Mouse (Mus musculus): ENCODE results near the gene Itpr1. TPM values are rescaled to one million over a fixed set of nuclear protein-coding genes. Genes with fewer than 3 reads are reported as not detected.

Itpr1 gene
- polyA plus RNA-seq, 1 experiment = 0.07 TPM

DNA sequence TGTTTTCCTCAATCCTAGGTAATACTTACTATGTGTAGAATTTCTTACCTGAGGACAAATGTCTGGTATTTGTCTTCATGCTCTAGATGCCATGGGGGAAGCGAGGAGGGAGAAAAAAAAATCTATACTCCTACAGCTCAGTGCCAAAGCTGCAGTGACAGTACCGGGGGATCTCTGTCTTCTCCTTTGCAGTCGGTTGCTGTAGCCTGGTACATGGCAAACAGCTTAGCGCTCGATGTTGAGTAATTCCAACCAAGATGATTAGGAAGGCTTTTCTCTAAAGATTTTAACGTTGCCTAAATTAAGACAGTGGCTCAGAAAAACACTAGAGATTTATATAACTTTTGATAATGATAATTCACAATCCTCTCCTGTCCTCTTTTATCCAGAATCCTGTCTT, 221.9 kb downstream of the Itpr1 start:
- H3K27me3 ChIP-seq (ENCODE audit: control insufficient read depth) = no peaks in the 10 kb centered on the region
- H3K36me3 ChIP-seq (ENCODE audit: control insufficient read depth) = no peaks in the 10 kb centered on the region
- H3K4me3 ChIP-seq (replicated peaks) = no peak overlapping the region
- H3K4me1 ChIP-seq (ENCODE audit: control insufficient read depth) = no peaks in the 10 kb centered on the region
- TF ChIP-seq TAL1 (IDR thresholded peaks at IDR 0.05; ENCODE audit: low read length) (no peak), GATA1 (IDR thresholded peaks at IDR 0.05; ENCODE audit: low read length) (no peak)
- H3K9me3 ChIP-seq (ENCODE audit: control insufficient read depth, low read length) = no peaks in the 10 kb centered on the region

DNA sequence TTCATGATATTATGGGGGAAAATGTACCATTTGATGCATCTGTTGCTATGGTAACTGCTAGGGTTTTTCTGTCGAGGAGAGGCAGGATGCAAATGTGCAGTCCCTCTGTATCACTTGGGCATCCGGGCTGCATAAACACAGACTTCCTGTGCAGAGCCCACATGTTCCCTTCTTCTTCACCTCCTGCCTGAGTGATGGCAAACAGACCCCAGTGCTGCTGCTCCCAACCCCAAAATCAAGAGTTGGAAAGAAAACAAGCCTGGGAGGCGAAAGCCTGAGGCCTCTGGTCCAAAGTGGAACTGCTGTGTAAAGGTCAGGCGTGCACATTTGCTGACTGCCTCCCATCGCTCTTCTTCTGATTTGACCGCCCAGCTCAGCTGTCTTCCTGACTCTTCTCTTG, 222.6 kb downstream of the Itpr1 start:
- Histone ChIP-seq H3K4me3 (replicated peaks) (no peak overlapping the region), H3K4me1 (ENCODE audit: control insufficient read depth) (no peaks in the 10 kb centered on the region), H3K27me3 (ENCODE audit: control insufficient read depth) (no peaks in the 10 kb centered on the region), H3K9me3 (ENCODE audit: control insufficient read depth, low read length) (no peaks in the 10 kb centered on the region), H3K36me3 (ENCODE audit: control insufficient read depth) (peaks cover 2% of the 10 kb centered on the region)
- TF ChIP-seq TAL1 (IDR thresholded peaks at IDR 0.05; ENCODE audit: low read length) = no peak
- no peak for TF ChIP-seq GATA1 (IDR thresholded peaks at IDR 0.05; ENCODE audit: low read length)

- TF ChIP-seq GATA1 (IDR thresholded peaks at IDR 0.05; ENCODE audit: low read length) (no peak), TAL1 (IDR thresholded peaks at IDR 0.05; ENCODE audit: low read length) (no peak)
- no peaks in the 10 kb centered on the region for H3K4me1 ChIP-seq (ENCODE audit: control insufficient read depth)
- no peaks in the 10 kb centered on the region for H3K27me3 ChIP-seq (ENCODE audit: control insufficient read depth)
- no peaks in the 10 kb centered on the region for H3K9me3 ChIP-seq (ENCODE audit: control insufficient read depth, low read length)
- no peak overlapping the region for H3K4me3 ChIP-seq (replicated peaks)
- peaks cover 3% of the 10 kb centered on the region for H3K36me3 ChIP-seq (ENCODE audit: control insufficient read depth)
These were observed 223.7 kb downstream of the Itpr1 start for GRCm38 (mm10) chr6:108436608-108437007.

DNA sequence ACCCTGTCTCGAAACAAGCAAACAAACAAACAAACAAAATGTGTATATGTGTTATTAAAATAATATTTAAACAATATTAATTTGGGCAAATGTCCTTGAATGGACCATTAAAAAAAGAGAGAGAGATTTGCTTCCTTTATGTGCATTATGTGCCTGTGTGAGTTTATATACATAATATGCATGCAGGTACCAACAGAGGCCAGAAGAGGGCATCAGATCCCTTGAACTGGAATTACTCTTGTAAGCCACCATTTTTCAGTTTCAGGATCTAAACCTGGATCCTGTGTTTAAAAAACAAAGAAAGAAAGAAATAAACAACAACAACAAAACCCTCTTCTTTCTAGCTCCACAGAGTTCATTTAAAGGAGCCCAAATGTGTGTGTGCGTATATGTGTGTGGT, 228.4 kb downstream of the Itpr1 start:
- Histone ChIP-seq H3K4me3 (replicated peaks) (no peak overlapping the region), H3K36me3 (ENCODE audit: control insufficient read depth) (peaks cover 3% of the 10 kb centered on the region), H3K9me3 (ENCODE audit: control insufficient read depth, low read length) (no peaks in the 10 kb centered on the region), H3K27me3 (ENCODE audit: control insufficient read depth) (no peaks in the 10 kb centered on the region), H3K4me1 (ENCODE audit: control insufficient read depth) (no peaks in the 10 kb centered on the region)
- TF ChIP-seq GATA1 (IDR thresholded peaks at IDR 0.05; ENCODE audit: low read length) (no peak), TAL1 (IDR thresholded peaks at IDR 0.05; ENCODE audit: low read length) (no peak)

DNA sequence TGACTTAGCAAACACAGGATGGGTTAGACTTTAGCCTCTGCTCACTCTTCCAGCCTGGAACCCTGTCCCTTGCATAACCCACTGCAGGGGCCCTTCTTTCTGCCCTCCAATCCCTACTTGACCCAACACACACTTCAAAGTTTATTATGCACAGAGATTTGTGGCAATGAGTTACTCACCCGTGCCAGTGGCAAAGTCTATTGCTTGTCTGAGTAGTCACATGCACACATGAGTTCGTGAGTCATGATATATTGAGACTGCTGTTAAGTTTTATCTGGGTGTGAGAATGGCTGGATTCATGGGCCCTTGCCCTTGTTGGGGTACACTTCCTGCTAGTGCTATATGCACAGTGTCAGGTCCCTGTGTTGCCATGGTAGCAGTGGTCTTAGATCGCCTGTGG, 229.4 kb downstream of the Itpr1 start:
- peaks cover 3% of the 10 kb centered on the region for H3K36me3 ChIP-seq (ENCODE audit: control insufficient read depth)
- no peaks in the 10 kb centered on the region for H3K4me1 ChIP-seq (ENCODE audit: control insufficient read depth)
- TF ChIP-seq GATA1 (IDR thresholded peaks at IDR 0.05; ENCODE audit: low read length) (no peak), TAL1 (IDR thresholded peaks at IDR 0.05; ENCODE audit: low read length) (no peak)
- H3K9me3 ChIP-seq (ENCODE audit: control insufficient read depth, low read length) = no peaks in the 10 kb centered on the region
- no peak overlapping the region for H3K4me3 ChIP-seq (replicated peaks)
- no peaks in the 10 kb centered on the region for H3K27me3 ChIP-seq (ENCODE audit: control insufficient read depth)

GRCm38 (mm10) chr6:108444435-108444834, 231.5 kb downstream of the Itpr1 start:
- H3K4me1 ChIP-seq (ENCODE audit: control insufficient read depth) = no peaks in the 10 kb centered on the region
- H3K4me3 ChIP-seq (replicated peaks) = no peak overlapping the region
- H3K27me3 ChIP-seq (ENCODE audit: control insufficient read depth) = no peaks in the 10 kb centered on the region
- peaks cover 3% of the 10 kb centered on the region for H3K36me3 ChIP-seq (ENCODE audit: control insufficient read depth)
- no peaks in the 10 kb centered on the region for H3K9me3 ChIP-seq (ENCODE audit: control insufficient read depth, low read length)
- TF ChIP-seq TAL1 (IDR thresholded peaks at IDR 0.05; ENCODE audit: low read length) (no peak), GATA1 (IDR thresholded peaks at IDR 0.05; ENCODE audit: low read length) (no peak)

GRCm38 (mm10) chr6:108445006-108445405, 232.1 kb downstream of the Itpr1 start:
- no peaks in the 10 kb centered on the region for H3K9me3 ChIP-seq (ENCODE audit: control insufficient read depth, low read length)
- TF ChIP-seq TAL1 (IDR thresholded peaks at IDR 0.05; ENCODE audit: low read length) = no peak
- no peak for TF ChIP-seq GATA1 (IDR thresholded peaks at IDR 0.05; ENCODE audit: low read length)
- H3K36me3 ChIP-seq (ENCODE audit: control insufficient read depth) = peaks cover 3% of the 10 kb centered on the region
- no peaks in the 10 kb centered on the region for H3K4me1 ChIP-seq (ENCODE audit: control insufficient read depth)
- no peak overlapping the region for H3K4me3 ChIP-seq (replicated peaks)
- H3K27me3 ChIP-seq (ENCODE audit: control insufficient read depth) = no peaks in the 10 kb centered on the region

DNA sequence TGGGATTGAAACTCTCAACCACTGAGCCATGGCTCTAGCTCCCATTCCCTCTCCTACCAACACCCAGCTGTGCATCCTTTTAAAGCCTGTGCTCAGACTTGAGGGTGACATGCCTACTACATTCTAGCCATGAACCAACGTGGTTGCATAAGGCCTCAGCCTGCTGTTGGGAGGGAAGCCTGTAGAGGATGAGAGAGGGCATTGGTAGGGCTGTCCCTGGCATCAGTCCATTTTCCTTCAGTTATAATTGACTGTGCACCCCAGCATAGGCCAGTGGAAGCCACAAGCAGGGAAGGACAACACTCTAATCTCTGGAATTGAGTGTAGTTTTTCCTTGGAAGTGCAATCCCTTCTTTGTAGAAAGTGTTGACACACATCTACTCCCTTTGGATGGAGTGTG, 233.9 kb downstream of the Itpr1 start:
- no peak overlapping the region for H3K4me3 ChIP-seq (replicated peaks)
- TF ChIP-seq GATA1 (IDR thresholded peaks at IDR 0.05; ENCODE audit: low read length) = no peak
- TF ChIP-seq TAL1 (IDR thresholded peaks at IDR 0.05; ENCODE audit: low read length) = no peak

GRCm38 (mm10) chr6:108447179-108447845, 234.4 kb downstream of the Itpr1 start:
- Histone ChIP-seq H3K36me3 (ENCODE audit: control insufficient read depth) (no peaks in the 10 kb centered on the region), H3K27me3 (ENCODE audit: control insufficient read depth) (no peaks in the 10 kb centered on the region), H3K9me3 (ENCODE audit: control insufficient read depth, low read length) (no peaks in the 10 kb centered on the region), H3K4me3 (replicated peaks) (no peak overlapping the region), H3K4me1 (ENCODE audit: control insufficient read depth) (no peaks in the 10 kb centered on the region)
- TF ChIP-seq TAL1 (IDR thresholded peaks at IDR 0.05; ENCODE audit: low read length) (no peak), GATA1 (IDR thresholded peaks at IDR 0.05; ENCODE audit: low read length) (no peak)

More for the DNA sequence above, 233.9 kb downstream of the Itpr1 start:
- Histone ChIP-seq H3K9me3 (ENCODE audit: control insufficient read depth, low read length) (no peaks in the 10 kb centered on the region), H3K27me3 (ENCODE audit: control insufficient read depth) (no peaks in the 10 kb centered on the region), H3K36me3 (ENCODE audit: control insufficient read depth) (no peaks in the 10 kb centered on the region), H3K4me1 (ENCODE audit: control insufficient read depth) (no peaks in the 10 kb centered on the region)

Measured in erythroblast, embryonic 14.5 days (primary cell).